Mouse (Mus musculus): ENCODE results near the gene Tars2.
"Not testable (repeated sequence)": the region's sequence is repeated elsewhere in the genome, so short reads cannot be mapped to it uniquely, and the experiment has no call there.

The Tars2 gene

DNA sequence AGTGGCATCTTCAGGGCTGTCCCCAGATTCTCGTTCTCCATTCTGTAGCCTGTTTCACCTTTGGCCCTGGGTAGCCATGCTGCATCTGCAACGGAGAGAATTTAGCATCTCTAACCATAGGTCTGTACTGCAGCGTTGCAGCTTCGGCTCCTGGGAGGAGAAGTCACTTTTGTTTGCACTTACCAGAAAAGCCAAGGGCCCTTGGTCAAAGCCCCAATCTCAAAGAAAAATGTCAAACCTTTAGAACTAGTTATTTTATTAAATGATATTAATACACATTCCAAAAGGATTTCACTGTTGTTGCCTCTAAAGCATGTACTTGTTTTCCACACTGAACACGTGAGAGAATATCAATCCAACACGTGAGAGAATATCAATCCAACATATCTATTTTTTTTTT is at the start of gene Tars2:
Tars2 (minus strand) TSS at position 101 of the 400 bp plus-strand sequence.
- no peak for DNase-seq (ENCODE audit: low spot score in 2 of 2)

DNA sequence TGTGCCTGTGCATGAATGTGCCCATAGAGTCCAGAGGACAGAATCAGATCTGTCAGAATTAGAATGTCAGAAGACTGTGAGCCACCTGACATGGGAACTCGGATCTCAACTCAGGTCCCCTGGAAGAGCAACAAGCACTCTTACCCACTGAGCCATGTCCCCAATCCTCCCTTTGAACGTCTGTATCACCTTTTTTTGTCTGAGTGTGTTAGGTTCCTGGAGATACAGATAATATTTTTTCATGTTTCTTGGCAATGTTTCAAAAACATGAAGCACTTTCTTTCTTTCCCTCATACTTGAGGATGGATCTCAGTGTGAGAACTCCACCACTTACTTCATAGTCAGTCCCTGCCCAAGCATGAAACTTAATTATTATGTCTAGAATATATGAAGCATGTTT is 48.4 kb upstream of the Tars2 start:
- DNase-seq (ENCODE audit: low spot score in 2 of 2), result no peak

DNA sequence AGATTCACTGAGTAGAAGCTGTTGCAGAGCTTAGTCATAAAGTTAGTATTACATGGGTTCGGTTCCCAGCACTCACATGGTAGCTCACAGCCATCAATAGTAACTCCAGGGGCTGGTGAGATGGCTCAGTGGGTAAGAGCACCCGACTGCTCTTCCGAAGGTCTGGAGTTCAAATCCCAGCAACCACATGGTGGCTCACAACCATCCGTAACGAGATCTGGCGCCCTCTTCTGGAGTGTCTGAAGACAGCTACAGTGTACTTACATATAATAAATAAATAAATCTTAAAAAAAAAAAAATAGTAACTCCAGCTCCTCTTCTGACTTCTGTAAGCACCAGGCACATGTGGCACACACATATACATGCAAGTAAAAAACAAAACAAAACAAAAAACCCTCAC is 47.6 kb upstream of the Tars2 start:
- DNase-seq (ENCODE audit: low spot score in 2 of 2), result not testable (repeated sequence)

DNA sequence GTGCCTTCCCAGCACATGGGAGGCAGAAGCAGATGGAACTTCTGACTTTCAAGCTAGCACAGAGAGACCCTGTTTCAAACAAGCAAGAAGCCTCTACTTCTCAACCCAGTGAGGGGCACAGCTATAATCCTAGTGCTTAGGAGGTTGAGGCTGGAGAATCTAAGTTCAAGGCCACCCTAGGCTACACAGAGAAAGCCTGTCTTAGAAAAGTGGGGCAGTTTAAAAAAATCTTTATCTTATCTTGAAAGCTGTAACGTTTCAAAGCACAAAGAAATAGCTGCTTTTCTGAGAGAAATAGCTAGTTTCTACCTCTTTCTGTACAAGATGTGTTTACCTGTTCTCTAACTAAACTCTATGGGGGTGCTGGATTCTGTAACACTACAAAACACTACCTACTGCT is 46.7 kb upstream of the Tars2 start:
- no peak for DNase-seq (ENCODE audit: low spot score in 2 of 2)

DNA sequence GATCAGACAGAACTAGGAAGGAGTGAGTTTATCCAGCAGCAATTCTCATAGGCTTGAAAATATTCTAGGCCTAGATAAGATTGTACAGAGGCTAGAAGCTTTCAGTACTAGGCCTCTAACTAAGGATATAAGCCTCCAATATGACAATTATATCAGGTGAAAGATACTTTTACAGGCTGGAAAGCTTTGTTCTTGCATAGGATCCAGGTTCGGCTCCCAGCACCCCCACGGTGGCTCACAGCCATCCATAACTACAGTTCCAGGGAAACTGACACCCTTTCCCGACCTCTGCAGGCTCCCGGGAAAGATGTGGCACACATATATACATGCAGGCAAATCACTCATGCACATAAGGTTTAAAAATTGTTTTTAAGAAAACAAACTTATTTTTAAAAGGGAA is 43.8 kb upstream of the Tars2 start:
- no peak for DNase-seq (ENCODE audit: low spot score in 2 of 2)

DNA sequence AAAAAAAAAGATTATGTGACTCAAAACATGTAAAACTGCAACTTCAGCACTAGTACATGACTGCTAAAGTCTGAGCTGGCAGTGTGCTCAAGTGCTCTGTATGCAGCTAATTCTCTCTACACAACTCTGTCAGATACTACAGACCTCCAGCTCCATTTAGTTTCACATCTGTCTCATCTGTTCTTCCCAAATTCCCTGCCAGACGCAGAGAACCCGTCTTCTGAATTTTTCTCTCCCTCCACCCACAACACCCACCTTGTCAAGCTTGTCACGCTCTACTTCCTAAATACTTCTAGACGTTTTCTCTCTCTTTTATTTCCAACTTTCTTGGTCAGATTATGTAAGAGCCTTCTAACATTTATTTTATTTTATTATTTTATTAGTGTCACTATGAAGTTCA is 38.8 kb upstream of the Tars2 start:
- no peak for DNase-seq (ENCODE audit: low spot score in 2 of 2)

DNA sequence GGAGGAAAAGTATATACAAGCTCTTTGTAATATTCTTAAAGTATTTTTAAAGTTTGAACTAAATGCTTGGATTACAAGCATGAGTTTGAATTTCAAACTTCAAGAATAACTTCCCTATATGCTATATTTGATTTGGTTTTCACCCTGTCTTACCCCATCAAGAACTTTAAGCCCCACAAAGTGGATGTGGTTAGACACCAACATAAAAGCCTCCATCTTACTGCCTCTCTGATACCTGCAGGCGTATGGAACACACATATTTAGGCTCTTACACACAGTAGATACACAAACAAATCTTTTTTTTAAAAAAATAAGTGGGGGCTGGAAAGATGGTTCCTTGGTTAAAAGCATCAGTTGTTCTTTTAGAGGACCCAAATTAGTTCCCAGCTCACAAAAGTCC is 34.3 kb upstream of the Tars2 start:
- DNase-seq (ENCODE audit: low spot score in 2 of 2), result no peak

DNA sequence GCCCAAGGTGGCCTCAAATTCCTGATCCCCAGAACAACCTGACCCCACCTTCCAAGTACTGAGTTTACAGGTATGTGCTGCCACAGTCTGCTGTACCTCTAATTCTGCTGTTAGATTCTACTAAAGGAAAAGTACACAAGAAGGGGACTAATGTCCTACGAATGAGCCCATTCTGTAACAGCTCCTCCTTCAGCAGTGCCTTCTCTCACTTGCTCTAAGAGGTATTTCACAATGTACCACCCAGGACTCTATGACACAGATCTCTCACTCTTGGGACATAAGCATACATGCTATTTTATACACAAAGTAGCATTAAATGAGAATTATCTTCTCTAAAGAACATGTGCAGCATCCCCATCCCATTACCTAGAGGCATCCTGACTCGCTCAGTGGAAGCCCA is 33.7 kb upstream of the Tars2 start:
- no peak for DNase-seq (ENCODE audit: low spot score in 2 of 2)

DNA sequence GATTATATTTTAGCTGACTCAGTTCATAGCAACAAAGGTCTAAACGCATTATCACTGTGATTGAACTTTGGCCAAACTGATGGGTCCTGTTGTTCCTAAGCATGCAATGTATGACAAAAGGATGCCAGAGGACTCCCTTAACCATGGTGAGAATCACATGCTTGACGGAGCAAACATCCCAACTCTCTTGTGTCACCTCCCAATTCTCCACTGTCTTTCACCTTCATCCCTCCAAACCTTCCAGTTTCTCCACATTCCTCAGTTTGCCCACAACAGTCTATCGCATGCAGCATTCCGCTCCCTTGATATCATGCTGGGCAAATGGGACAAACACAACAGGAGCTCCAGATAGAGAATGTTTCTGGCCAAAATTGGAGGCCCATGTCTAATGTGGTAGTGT is 25.5 kb upstream of the Tars2 start:
- no peak for DNase-seq (ENCODE audit: low spot score in 2 of 2)

DNA sequence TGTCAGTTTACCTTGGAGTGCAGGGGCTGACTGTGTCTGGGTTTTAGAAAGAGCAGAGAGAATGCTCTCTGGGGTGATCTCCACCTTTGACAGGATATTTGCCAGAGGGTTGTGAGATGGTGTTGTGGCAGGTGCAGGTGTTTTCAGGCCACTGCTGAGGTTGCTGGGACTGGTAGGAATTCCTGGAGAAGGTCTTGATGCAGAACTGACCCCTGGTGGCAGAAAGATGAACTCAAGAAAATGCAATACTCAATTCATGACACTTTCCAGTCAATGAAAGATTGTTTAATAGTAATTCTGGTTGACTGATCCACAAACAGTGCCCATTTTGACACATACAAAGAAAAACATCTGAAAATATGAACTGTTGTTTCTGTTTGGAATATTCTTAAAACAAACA is 12.0 kb upstream of the Tars2 start:
- DNase-seq (ENCODE audit: low spot score in 2 of 2), result peak in 1 of 2 experiments; percentile 16

DNA sequence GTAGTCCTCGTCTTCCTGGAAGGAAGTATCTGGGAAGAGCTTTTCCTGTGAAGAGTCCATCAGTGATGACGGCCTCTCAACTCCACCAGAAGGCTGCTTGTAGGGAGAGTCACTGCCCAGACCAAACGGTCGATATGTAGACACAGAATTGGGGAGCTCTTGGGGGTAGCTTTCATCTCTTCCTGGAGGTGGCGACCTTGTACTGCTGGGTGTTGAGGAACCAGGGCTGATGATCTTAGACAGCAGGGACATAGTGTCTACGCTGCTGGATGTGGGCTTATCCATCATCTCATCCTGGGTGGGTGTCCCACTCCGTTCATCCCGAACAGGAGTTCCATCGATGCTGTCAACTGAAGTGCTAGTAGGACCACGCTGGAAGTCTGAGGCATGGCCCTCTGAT is 5.5 kb upstream of the Tars2 start:
- DNase-seq (ENCODE audit: low spot score in 2 of 2), result no peak

DNA sequence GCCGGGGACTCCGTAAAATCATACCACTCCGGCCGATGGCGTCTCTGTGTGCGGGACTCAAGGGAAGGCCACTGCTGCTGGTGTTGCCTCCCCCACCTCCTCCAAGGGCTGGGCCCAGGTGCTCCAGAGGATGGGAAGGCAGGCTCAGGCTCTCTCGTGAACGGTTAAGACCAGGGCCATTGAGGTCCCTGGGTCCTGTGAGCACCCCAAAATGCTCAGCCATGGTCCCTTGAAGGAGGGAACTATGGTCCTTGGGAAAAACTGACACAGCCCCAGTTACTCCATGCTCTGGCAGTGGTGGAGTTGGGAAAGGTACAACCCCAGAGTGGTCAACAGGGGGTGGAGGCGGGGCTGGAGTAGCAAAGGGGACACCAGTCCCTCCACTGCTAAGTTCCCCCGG is 3.8 kb upstream of the Tars2 start:
- no peak for DNase-seq (ENCODE audit: low spot score in 2 of 2)

DNA sequence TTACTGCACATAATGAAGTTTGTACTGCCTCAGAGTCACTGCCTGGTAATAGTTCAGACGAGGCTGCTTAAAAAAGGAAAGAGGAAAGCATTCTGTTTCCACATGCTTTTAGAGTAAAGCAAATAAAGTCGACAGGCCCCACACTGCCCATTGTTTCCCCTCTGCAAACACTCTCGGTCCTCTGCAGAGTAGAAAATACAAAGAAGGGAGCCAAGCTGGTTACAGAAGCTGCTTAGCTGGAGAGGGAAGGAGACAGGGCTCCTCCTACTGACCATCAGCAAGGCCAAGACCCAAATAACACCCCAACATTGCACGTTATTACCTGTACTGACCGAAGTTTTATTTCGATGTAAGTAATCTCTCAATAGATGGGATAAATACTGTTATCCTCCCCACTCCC is 3.0 kb upstream of the Tars2 start:
- no peak for DNase-seq (ENCODE audit: low spot score in 2 of 2)

DNA sequence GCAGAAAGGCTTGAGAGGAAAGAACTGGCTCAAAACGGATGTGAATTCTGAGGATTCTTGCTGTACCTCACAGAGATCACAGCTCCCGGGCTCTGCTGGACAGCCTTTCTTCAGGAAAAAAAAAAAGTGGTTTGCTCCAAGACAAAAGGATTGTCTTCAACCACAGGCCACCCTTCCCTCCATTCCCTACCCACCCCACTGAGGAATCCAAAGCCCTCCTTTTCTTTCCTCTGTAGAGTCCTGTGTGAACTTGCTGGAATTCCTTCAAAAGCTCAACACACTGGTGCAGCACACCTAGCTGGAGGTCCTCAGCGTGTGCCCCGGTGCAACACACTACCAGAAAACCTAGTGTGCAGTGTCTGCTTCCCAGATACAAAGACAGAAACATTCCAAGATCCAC is 1.8 kb upstream of the Tars2 start:
- no peak for DNase-seq (ENCODE audit: low spot score in 2 of 2)

DNA sequence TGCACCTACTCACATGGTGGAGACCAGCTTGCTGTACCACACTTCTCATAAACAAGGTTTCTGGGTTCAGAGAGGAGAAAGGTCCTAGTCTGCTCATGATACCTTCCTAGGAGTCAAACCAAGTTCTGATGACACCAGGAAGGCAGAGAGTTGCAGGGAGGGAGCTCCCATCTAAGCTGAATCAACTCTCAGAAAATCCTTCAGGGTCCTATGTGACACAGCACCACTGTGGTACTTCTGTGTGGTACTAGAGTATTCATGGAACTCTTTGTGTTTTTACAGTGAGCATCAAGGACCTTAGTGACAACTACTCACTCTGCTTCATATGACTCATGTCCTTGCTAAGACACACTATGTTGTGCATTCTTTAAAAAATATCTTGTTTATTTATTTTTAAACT is 650 bp upstream of the Tars2 start:
- no peak for DNase-seq (ENCODE audit: low spot score in 2 of 2)

DNA sequence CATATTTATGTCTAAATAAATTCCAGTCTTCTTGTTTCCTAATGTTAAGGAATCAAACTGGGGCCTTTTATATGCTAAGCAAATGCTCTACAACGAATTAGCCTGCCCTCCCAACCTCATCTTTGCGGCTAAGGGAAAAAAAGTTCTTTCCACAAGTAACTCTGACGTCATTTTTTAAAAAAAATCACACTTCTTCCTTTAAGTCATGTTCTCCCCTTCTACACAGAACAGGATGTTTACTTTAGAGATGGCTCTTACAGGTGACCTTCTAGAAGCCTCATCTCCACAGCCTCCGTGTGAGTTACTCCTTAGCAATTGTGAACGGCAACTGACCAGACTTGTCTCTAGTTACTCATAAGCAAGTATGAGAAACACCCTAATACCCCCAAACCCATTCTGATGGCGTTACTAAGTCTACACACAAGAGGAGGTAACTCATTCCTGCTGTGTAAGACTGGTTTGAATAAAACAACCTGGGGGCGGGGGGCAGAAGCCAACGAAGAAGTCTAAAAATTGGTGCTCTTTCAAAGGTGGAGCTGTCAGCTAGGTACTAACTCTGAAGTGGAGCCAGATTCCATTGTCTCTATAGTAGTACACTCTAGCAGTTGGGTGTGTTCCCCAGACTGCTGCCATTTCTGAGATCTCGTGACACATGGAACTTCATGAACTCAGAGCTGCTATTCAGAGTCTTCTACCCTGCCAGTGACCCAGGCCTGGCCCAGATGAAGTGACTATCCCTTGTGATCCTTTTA is 1.4 kb downstream of the Tars2 start:
- DNase-seq (ENCODE audit: low spot score in 2 of 2), result no peak

DNA sequence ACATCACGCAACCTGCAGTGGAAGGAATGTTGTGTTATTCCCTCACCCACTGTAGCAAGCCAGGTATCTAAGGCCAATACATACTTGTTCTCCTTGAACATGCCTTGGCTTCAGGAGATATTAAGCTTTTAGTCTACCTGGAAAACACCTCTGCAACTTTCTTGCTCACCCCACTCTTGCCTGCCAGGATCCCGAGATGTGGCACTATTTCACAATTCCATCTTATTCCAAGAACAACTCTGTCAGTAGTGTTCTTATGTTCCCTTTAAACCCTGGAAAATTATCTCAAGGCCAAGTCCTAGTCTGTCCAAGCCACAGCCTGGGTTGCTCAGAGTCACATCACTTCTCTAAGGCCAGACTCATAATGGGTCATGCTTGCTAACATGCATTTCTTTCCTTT is 3.2 kb downstream of the Tars2 start:
- DNase-seq (ENCODE audit: low spot score in 2 of 2), result no peak

DNA sequence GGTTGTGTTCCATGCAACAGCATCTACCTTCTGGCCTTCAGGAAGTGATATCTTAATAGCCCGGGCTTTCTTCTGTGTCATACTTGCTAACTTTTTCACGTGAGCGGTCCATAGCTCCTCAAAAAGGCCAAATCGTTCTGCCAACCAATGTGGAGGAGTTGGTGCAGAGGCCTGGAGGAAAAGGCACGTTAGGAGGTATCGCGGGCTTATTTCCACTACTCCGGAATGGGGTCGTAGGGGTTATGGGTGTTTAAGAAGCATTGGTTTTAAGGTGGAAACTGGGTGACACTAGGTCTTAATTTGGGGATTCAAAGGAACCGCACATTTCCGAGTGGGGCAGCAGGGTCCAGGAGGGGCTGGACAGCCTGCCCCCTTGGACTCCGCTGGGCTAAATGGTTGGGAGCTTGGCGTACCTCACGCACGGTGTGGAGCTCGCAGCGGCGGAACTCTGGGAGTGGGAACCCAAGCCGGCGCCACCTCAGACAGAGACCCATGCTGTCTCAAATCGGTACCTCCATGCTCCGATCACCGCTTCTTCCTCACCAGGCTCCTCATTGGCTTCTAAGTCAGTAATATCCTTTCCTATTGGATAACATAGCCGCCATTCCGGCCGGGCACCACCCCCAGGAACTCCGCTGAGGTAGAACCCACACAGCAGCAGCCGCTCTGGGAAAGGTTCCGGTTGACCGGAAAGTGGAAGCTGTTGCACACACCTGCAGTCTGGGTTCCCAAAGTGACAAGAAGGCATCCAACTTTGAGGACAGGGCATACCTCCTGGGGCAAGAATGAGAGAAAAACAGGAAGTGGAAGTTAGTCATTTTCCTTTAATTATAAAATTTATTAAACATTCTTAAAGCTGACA is 5.4 kb downstream of the Tars2 start:
- peak; percentile 77 to 82 for DNase-seq (ENCODE audit: low spot score in 2 of 2)

DNA sequence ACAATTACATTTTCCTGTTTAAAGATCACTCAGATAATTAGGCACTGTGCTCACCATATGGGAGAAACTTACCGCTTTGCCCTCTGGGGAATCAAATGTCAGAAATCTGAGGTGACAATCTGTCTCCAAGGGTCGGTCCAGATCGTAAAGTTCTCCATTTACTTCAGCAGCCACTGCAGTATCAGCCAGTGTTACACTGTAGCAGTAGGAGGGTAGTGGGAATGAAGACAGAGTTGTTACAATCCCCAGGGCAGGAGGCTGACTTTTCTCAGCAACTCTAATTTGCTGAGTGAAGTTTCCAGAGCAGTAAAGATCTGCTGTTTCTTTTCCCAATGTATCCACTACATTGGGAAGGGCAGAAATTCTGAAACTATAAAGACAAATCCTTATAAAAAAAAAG is 7.1 kb downstream of the Tars2 start:
- DNase-seq (ENCODE audit: low spot score in 2 of 2), result no peak

DNA sequence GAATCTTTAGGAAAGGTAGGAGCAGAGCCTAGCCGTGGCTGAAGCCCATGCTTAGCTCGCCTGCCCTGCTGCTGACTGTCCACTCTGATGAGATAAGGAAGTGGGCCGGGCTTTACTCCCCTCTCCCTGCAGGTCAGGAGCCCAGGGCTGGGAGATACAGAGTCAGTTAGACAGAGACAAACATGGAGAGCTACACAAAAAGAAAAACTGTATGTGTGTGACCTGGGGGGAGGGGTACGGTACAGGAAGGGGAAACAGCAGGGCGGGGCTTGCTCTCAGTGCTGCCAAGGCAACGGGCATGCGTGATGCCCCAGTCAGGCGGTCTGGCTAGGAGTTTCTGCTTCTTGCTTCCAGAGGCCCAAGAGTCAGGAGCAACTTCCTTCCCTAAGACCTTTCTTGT is 19.6 kb downstream of the Tars2 start:
- DNase-seq (ENCODE audit: low spot score in 2 of 2), result no peak

DNA sequence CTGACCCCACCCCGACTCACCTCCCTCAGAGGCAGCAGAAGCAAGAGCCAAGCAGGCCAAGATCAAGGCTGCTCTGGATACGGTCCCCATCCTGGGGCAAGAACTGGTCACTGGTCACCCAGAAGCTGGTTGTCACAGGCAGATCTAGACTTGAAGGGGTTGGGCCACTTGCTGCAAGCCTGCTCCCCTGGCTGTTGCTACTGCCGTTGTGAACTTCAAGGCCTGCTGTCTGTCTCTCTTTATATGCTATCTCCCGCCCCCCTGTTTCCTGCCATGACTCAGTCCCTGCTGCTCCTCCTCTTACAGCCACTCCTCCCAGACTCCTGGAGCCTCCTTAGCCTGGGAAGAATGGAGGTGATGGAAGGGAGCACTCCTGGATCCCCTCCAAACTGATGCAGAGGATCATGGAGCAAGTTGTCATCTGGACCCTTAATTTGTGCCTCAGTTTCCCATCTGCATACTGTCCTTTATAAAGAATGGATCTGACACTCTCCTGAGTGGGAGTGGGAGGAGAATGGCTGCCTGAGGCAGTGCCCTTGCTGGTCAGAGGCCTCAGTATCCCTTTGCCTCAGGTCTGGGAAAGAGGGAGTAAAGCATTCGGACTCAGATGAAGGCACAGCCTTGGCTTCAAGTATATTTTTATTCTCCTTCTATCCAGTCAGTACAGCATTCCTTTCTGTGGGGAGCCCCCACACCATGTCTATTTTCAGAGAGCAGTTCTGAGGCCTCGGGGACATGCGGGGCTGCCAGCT is 20.5 kb downstream of the Tars2 start, which contains the start of gene Ecm1:
Ecm1 (minus strand) TSS at position 217 of the 752 bp plus-strand sequence.
- no peak for DNase-seq (ENCODE audit: low spot score in 2 of 2)

DNA sequence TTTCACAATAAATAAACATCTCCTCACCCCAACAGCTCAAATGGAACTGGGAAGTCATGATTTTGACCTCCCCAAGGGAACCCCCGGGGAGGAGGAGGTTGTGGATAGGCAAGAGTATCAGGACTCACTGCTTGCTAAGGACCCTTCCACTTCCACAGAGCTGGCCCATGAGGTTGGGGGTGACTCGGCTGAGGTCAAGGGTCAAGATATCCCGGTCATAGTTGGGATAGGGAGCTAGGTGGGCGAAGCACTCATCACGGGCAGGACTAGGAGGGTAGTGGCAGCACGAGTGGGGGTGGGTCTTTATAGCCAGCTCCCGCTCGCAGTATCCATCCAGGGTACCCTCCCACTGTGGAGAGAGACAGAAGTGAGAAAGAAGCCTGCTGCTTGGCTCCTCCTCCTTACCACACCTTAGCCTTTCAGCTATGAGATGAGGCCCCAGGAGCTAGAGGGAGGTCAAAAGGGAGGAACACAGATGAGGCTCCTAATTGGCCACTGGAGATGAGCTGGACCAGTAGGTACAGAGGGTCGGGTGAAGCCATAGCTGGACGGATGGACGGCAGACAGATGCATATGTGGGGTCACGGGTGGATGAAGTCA is 24.8 kb downstream of the Tars2 start:
- no peak for DNase-seq (ENCODE audit: low spot score in 2 of 2)

Measured in spleen, postnatal 14 days (tissue).